Mouse (Mus musculus) lung, embryonic 14.5 days (tissue): ENCODE measurements around the gene Tns3. TPM values are rescaled to one million over a fixed set of nuclear protein-coding genes. Genes with fewer than 3 reads are reported as not detected.
A peak's percentile ranks its signal among the peaks of the same experiment; 100 is the strongest.

Source experiments
- ATAC-seq: fragments of 200-750 bp; cut with Nextera tagmentation; 2 replicates; pipeline ENCODE4 v1.8.0; 2017; ENCODE audit warnings: mild to moderate bottlenecking, moderate TSS enrichment, moderate library complexity; ENCODE audit not compliant: insufficient read depth
- DNase-seq: peaks from one replicate; pipeline ENCODE4 v3.0.0-alpha.2; 2015
- H3K27ac ChIP-seq: fragments of 300-500 bp; sonication (generic); 2 replicates; pipeline ENCODE4 v1.5.1; 2014; ENCODE audit warnings: low read depth, mild to moderate bottlenecking, moderate library complexity
- H3K27me3 ChIP-seq: fragments of 300-500 bp; sonication (generic); 2 replicates; pipeline ENCODE4 v1.6.1; 2014; ENCODE audit warnings: low read length, control low read depth; ENCODE audit not compliant: insufficient read depth
- H3K36me3 ChIP-seq: fragments of 300-500 bp; sonication (generic); 2 replicates; pipeline ENCODE4 v1.6.1; 2014; ENCODE audit warnings: control low read depth; ENCODE audit not compliant: insufficient read depth
- H3K4me1 ChIP-seq: fragments of 300-500 bp; sonication (generic); 2 replicates; pipeline ENCODE4 v1.6.1; 2014; ENCODE audit warnings: antibody characterized with exemption, control low read depth; ENCODE audit not compliant: insufficient read depth
- H3K4me2 ChIP-seq: fragments of 300-500 bp; sonication (generic); 2 replicates; pipeline ENCODE4 v1.6.1; 2014; ENCODE audit warnings: mild to moderate bottlenecking
- H3K4me3 ChIP-seq: fragments of 300-500 bp; sonication (generic); 2 replicates; pipeline ENCODE4 v1.5.1; 2014; ENCODE audit warnings: low read depth, low read length
- H3K9ac ChIP-seq: fragments of 300-500 bp; sonication (generic); 2 replicates; pipeline ENCODE4 v1.6.1; 2014
- H3K9me3 ChIP-seq: fragments of 300-500 bp; sonication (generic); 2 replicates; pipeline ENCODE4 v1.6.1; 2016; ENCODE audit warnings: low read depth, low read length, control low read depth
- CTCF ChIP-seq: IDR thresholded peaks from 2 replicates; pipeline ENCODE4 v1.5.1; 2016; ENCODE audit warnings: antibody characterized with exemption, low read depth
- WGBS: fragments of 180-500 bp; shearing (Covaris S2); extraction: QIAGEN DNeasy Blood & Tissue Kit; methylation state at CpG from one replicate; pipeline ENCODE4 v1.1.7; 2014; 5-methylcytosine and 5-hydroxymethylcytosine counted together
- polyA plus RNA-seq: library from polyadenylated mRNA; unstranded; fragments of >200 nt; fragmentation: Nextera tagmentation; extraction: Ambion mirVana; gene quantifications from 2 replicates; pipeline ENCODE4 v1.2.1, GENCODE M21; 2014

Gene Tns3
- polyA plus RNA-seq, 1 experiment from 2014 or later, result 41.0 TPM

- ATAC-seq, result peak; percentile 79
- Histone ChIP-seq H3K4me3 (peak overlapping the region; percentile 14; the same call in 1 of the 2 replicates), H3K9me3 (no peaks in the 10 kb centered on the region), H3K4me2 (peak overlapping the region; percentile 41), H3K27ac (peak overlapping the region; percentile 2; the same call in 1 of the 2 replicates), H3K27me3 (no peaks in the 10 kb centered on the region), H3K9ac (no peak overlapping the region), H3K4me1 (peaks cover 23% of the 10 kb centered on the region; the same call in 1 of the 2 replicates), H3K36me3 (peaks cover 43% of the 10 kb centered on the region)
- DNase-seq, result peak; percentile 82
- WGBS, result 27% methylated on average over 11 of the region's 11 CpGs
- TF ChIP-seq CTCF, result no peak
These were observed 160.6 kb downstream of the Tns3 start for GRCm38 (mm10) chr11:8503735-8504134.

GRCm38 (mm10) chr11:8500855-8501254 is 163.5 kb downstream of the Tns3 start:
- DNase-seq (peak; percentile 67), ATAC-seq (peak; percentile 57)
- Histone ChIP-seq H3K27ac (peak overlapping the region; percentile 62; the same call in 1 of the 2 replicates), H3K9me3 (no peaks in the 10 kb centered on the region), H3K27me3 (no peaks in the 10 kb centered on the region), H3K4me3 (no peak overlapping the region), H3K4me2 (peak overlapping the region; percentile 24; the same call in 1 of the 2 replicates), H3K9ac (no peak overlapping the region), H3K4me1 (peaks cover 39% of the 10 kb centered on the region), H3K36me3 (peaks cover 27% of the 10 kb centered on the region)
- TF ChIP-seq CTCF, result no peak
- 47% methylated on average over 6 of the region's 6 CpGs for WGBS

GRCm38 (mm10) chr11:8497136-8497535 is 167.2 kb downstream of the Tns3 start:
- peaks cover 27% of the 10 kb centered on the region for H3K36me3 ChIP-seq

GRCm38 (mm10) chr11:8496686-8497085 is 167.6 kb downstream of the Tns3 start:
- peak overlapping the region; percentile 23; the same call in 1 of the 2 replicates for H3K9ac ChIP-seq

More at GRCm38 (mm10) chr11:8497136-8497535, 167.2 kb downstream of the Tns3 start:
- TF ChIP-seq CTCF, result no peak
- WGBS, result 71% methylated on average over 6 of the region's 6 CpGs
- no peak overlapping the region; the same call in 1 of the 2 replicates for H3K9ac ChIP-seq
- H3K4me1 ChIP-seq, result peaks cover 31% of the 10 kb centered on the region
- no peak; the same call in 1 of the 2 replicates for ATAC-seq
- DNase-seq, result no peak
- H3K4me3 ChIP-seq, result no peak overlapping the region
- no peaks in the 10 kb centered on the region for H3K9me3 ChIP-seq
- H3K4me2 ChIP-seq, result no peak overlapping the region; the same call in 1 of the 2 replicates
- H3K27me3 ChIP-seq, result no peaks in the 10 kb centered on the region
- peak overlapping the region; percentile 83 for H3K27ac ChIP-seq

GRCm38 (mm10) chr11:8495801-8496200 is 168.5 kb downstream of the Tns3 start:
- no peak for ATAC-seq
- peaks cover 23% of the 10 kb centered on the region for H3K4me1 ChIP-seq
- WGBS, result 80% methylated on average over 7 of the region's 7 CpGs

More at GRCm38 (mm10) chr11:8496686-8497085, 167.6 kb downstream of the Tns3 start:
- Histone ChIP-seq H3K36me3 (peaks cover 27% of the 10 kb centered on the region), H3K27ac (peak overlapping the region; percentile 83), H3K9me3 (no peaks in the 10 kb centered on the region), H3K4me3 (no peak overlapping the region), H3K27me3 (no peaks in the 10 kb centered on the region), H3K4me2 (peak overlapping the region; percentile 7; the same call in 1 of the 2 replicates), H3K4me1 (peaks cover 30% of the 10 kb centered on the region)
- peak; percentile 91 for DNase-seq
- WGBS, result 16% methylated on average over 5 of the region's 5 CpGs
- TF ChIP-seq CTCF, result peak; percentile 39
- peak; percentile 74 for ATAC-seq

GRCm38 (mm10) chr11:8495036-8495435 is 169.3 kb downstream of the Tns3 start:
- 61% methylated on average over 8 of the region's 8 CpGs for WGBS
- Histone ChIP-seq H3K4me2 (no peak overlapping the region), H3K9me3 (no peaks in the 10 kb centered on the region), H3K4me3 (no peak overlapping the region), H3K9ac (no peak overlapping the region), H3K27ac (peak overlapping the region; percentile 24; the same call in 1 of the 2 replicates), H3K4me1 (peaks cover 19% of the 10 kb centered on the region), H3K36me3 (peaks cover 29% of the 10 kb centered on the region), H3K27me3 (no peaks in the 10 kb centered on the region)
- DNase-seq, result no peak
- peak; percentile 9; the same call in 1 of the 2 replicates for ATAC-seq
- no peak for TF ChIP-seq CTCF

More at GRCm38 (mm10) chr11:8495801-8496200, 168.5 kb downstream of the Tns3 start:
- Histone ChIP-seq H3K4me2 (no peak overlapping the region), H3K27ac (peak overlapping the region; percentile 83; the same call in 1 of the 2 replicates), H3K9me3 (no peaks in the 10 kb centered on the region), H3K36me3 (peaks cover 32% of the 10 kb centered on the region), H3K4me3 (no peak overlapping the region), H3K9ac (no peak overlapping the region), H3K27me3 (no peaks in the 10 kb centered on the region)
- TF ChIP-seq CTCF, result no peak
- DNase-seq, result no peak

- H3K27ac ChIP-seq, result no peak overlapping the region
- H3K4me3 ChIP-seq, result no peak overlapping the region
- WGBS, result 50% methylated on average over 8 of the region's 8 CpGs
- H3K36me3 ChIP-seq, result peaks cover 29% of the 10 kb centered on the region
- no peak overlapping the region for H3K9ac ChIP-seq
- H3K4me1 ChIP-seq, result peaks cover 19% of the 10 kb centered on the region
- no peak for TF ChIP-seq CTCF
- H3K9me3 ChIP-seq, result no peaks in the 10 kb centered on the region
- H3K4me2 ChIP-seq, result no peak overlapping the region
- no peak for DNase-seq
- ATAC-seq, result no peak
- no peaks in the 10 kb centered on the region for H3K27me3 ChIP-seq
These were observed 170.3 kb downstream of the Tns3 start for GRCm38 (mm10) chr11:8493931-8494490.
